Mouse (Mus musculus) CD4-positive naive resting alpha-beta T cell, adult 57 days (primary cell): Measurements from ENCODE around the gene Plin2. TPM values are rescaled to one million over a fixed set of nuclear protein-coding genes. Genes with fewer than 3 reads are reported as not detected.

ENCODE experiments used
- total RNA-seq: library from RNA; stranded (reverse); gene quantifications from one replicate; pipeline ENCODE4 v1.2.4, GENCODE M21; 2023

The Plin2 gene
- total RNA-seq, result 8.8 TPM

GRCm38 (mm10) chr4:86669780-86670201 lies at the start of gene Plin2:
Gene Plin2 (minus strand): TSS chr4:86670060.

GRCm38 (mm10) chr4:86611524-86612288 lies 58.2 kb downstream of the Plin2 start, which contains the start of gene Haus6:
Gene Haus6 (minus strand): TSS chr4:86612055.

Other genes starting within 250 kb of the Plin2 start
- not detected for gene Saxo1, start 111.7 kb downstream of the Plin2 start, total RNA-seq
- gene Rraga, start 94.4 kb downstream of the Plin2 start, total RNA-seq, result 46.7 TPM
- 19.1 TPM for gene Haus6, start 58.0 kb downstream of the Plin2 start, total RNA-seq
- gene Dennd4c, start 78.5 kb upstream of the Plin2 start, total RNA-seq, result 37.2 TPM
- gene Rps6, start 187.4 kb upstream of the Plin2 start, total RNA-seq, result 2,292 TPM
- gene Acer2, start 204.3 kb upstream of the Plin2 start, total RNA-seq, result 5.1 TPM